Mouse (Mus musculus) embryo, embryonic 11.5 days (tissue): ENCODE data around the gene Runx3.

Source experiments
- DNase-seq: peaks from one replicate; pipeline ENCODE4 v3.0.0-alpha.2; 2012; ENCODE audit warnings: low read depth, low spot score

Gene Runx3

DNA sequence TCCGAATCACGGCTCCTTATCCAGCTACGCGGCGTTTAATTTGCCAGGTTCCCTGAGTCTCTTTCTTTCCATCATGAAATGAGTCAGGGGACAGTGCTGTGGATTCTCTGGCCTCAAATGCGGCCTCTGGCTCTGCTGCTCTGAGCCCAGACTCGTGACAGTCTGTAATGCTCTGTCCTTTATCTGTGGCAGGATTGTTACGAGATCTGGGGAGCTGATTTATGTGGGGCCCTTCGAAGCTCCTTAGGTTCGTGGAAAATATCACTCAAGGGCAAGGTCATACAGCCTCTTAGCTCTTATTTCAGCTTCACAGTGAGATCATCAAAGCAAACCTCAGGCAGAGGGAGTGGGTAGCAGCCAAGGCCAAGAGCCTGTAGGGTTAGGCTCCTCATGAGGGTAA is 6.2 kb upstream of the Runx3 start:
- no peak for DNase-seq

DNA sequence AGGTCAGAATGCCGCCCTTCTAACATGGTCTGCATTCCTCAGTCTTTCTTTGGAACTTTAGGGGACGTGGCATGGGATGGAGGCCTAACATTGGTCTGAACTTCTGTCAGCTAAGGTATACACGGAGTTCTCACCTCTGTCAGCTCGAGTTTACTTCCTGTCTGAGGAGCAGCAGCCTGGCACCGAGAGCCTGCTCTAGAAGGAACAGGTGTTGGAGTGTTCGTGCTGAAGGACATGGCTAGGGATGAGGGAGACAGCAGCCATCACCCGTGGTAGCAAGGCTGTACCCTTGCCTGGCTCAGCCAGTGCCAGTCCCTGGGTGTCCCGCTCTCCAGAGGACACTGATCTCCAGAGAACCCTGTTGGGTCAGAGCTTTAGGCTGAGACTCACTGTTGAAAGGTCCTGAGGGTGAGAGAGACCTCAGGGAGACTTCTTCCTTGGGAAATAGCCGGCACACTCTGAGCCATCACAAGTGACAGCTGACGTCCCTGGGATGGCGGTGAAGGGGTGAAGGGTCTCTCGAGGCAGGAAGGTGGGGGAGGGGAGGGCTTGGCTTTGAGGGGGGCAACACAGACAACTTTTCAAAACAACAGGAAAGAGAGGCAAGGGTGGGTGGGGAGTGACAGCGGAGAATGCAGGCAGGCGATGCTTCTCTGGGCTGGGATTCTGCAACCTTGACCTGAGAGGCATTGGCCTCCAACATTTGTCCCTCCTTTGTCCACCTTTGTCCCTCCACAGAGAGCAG is 4.9 kb upstream of the Runx3 start:
- no peak for DNase-seq

DNA sequence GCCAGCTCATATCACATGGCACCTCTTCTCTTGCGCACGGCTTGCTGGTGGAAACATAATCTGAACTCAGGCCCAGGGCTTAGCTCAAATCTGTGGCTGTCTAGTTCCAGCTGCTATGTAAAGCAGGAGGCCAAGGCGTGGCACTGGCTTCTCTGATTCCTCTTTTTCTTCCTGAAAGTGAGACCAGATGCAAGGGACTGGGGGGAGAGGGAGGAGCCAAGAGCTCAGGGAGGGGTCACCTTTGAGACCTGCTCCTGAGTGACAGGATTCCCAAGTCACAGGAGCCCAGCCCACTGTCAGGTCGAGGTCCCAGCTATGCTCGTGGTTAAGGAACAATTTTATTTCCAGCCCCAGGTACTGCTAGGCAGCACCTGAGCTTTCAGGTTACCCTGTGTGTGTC is 4.1 kb upstream of the Runx3 start:
- no peak for DNase-seq

DNA sequence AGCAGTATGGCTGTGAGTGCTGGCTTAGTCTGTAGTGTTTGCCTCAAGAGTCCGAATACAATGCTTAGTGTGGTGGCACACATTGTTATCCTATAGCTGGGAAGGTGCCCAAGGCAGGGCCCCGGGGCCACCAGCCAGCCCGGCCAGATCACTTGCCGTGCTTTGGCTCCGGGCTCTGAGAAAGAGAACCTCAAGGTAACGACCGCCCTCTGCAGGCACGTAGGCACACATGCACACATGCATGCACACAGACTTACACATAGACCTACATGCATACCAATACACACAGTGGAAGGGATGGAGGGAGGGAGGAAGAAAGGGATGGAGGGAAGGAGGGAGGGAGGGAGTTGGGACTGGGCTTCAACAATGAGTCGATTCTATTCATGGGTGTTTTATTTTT is 2.6 kb upstream of the Runx3 start:
- DNase-seq, result no peak

DNA sequence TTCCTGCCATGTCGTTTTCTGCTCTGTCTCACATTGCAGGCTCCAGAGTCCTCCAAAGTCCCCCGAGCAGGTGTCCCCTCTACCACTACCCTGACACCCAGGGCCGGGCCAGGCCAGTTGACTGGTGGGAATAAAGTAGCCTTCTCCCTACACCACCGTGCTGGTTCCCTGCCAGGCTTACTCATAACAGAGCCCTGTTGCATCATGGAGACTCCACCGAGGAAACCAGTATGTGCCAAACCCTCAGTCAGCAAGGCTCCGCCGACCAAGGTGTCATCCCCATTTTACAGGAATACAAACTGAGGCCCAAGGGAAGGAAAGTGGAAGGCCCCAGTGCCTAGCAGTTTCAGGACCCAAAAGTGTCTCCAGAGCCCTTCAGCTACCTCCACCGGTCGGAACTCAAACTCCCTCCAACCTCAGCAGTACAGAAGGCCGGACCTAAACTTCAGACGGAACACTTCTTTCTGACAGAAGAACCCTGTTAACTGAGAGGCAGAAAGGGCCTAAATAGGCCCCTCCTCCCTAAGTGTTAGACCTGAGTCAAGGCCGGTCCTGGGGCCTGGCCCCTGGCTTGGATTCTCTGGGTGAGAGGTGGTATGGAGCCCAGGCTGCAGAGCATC is 1.5 kb upstream of the Runx3 start:
- no peak for DNase-seq

DNA sequence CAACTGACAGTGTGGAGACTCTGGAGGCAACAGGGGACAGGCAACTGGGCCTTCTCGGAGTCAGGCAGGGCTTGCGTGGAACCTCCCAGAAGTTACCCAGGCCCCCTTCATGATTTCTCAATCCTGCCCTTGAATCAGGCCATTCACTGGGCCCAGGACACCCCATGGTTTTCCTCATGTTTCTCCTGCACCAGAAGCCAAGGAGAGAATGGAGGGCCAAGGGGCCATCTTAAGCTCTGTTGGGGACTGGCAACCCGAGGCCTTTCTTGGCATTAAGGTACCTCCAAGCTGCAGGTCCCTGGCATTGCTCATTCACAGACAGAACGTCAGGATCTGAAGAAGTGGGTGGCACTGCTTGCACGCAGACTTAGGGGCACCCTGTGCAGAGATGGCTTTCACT is 3.3 kb downstream of the Runx3 start:
- no peak for DNase-seq

DNA sequence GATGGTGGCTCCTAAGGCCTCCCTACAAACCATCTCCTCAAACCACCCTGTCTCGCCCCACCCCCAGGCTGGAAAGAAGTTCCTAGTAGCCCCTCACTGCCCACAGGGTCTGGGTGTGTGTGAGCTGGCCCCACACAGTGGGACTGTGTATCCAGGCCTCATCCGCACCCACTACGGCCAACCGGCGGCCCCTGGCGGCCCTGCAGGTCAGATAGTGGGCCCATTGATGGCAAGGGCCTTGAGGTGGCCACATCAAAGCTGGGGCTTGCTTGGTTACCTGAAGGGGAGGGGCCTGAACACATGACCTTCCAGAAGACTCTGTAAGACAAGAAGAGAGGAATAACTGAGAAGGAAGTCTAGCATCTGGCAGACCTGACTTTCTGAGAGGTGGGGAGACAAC is 4.3 kb downstream of the Runx3 start:
- DNase-seq, result no peak

DNA sequence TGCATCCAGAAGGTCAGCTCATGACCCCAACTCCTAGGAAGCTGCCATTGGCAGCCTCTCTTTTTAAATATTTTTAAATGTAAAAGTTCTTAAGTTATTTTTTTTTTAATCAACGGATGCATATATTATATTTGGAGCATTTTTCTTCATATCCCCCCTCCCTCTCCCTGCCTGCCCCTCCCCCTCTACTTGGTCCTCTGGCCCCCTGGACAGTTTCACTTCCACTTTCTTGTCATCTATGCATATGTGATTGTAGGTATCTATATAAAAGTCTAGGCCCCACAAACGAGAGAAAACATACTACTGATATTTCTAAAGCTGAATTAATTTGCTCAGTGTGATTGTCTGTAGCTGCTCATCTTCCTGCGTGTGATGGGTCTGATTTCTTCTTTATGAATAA is 4.7 kb downstream of the Runx3 start:
- DNase-seq, result no peak

DNA sequence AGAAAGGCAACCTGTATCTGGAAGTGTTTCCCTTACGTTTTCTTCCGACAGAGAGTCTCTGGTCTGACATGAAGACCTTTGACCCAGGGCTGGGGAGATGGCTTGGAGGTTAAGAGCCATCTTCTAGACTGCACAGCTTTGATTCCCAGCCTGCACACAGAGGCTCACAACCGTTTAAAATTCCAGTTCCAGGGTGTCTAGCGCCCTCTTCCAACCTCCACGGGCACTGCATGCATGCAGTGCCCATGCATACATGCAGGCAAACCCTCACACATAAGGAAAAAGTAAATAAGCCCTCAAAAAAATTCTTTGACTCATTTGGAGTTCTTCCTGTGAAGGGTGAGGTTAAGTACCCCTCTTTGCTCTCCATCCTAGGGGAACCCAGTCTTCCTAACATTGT is 5.9 kb downstream of the Runx3 start:
- DNase-seq, result no peak

DNA sequence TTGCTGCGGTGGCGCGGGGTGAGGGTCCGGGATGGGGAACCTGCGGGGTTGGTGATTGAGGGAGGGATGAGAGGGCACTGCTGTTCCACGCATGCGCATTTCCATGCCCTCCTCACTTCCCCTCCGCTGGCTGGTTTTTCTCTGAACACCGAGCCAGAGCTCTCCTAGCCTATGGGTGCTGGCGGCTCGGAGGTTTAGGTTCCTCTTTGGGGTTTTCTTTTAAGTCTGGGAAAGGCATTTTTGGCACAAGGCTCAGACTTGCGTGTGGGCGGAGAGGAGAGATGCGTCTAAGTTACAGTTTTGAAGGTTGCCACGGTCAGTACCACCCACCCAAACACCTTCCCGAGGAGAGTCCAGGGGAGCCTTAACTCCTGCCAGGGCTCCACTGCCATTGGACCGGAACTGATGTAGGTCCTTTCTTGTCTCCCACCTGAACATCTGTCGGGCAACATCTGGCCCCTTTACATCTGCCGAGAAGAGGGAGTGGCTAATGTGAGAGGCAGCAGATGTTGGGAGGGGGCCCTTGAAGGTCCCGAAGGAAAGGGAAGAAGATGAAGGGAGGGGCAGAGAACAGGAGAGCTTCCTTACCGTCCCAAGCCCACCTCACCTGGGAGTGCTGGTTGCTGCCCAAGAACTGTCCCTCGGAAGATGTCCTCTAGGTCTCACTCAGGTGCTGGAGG is 8.5 kb downstream of the Runx3 start:
- DNase-seq, result no peak

DNA sequence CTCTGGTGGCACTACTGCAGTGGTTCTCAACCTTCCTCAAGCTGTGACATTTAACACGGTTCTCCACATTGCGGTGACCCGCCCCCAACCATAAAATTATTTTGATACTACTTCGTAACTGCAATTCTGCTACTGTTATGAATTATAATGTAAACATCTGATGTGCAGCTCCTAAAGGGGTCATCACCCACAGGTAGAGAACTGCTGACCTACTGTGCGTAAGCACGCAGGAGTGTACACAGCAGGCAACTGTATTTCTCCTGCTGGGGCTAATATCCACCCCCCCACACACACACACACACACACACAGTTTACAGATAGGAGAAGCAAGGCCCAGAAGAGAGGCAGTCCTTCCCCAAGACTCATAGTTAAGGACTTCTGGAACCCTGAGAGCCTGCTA is 9.7 kb downstream of the Runx3 start:
- no peak for DNase-seq

DNA sequence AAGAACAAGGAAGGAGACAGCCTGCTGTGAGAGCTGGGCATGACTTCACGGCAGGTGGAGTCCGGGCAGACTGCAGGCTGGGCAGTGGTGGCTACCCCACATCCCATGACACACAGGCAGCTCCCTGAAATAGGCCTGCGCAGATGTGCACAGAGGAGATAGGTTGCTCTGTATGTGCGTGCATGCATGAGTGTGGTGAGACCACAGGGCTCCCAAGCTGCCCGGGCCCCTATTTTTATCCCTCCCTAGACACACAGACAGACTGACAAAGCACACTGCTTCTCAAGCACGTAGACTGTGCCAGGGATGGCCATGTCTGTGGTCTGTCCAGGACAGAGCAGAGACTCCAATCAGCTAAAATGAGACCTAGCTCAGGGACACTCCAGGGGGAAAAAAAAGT is 10.7 kb downstream of the Runx3 start:
- no peak for DNase-seq

DNA sequence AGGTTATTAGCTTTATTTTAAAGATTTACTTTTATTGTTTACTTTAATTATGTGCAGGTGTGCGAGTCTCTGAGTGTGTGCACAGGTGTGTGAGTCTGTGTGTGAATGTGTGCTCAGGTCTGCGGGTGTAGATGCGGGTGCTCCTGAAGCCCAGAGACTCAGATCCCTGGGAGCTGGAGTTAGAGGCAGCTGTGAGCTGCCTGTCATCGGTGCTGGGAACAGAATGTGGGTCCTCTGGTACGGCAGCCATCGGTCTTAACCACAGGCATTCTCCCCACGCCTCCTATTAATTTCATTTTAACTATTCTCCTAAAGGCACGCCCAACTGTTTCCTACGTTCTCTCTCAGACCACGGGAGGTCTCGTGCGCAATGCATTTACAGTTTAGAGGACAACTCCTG is 12.3 kb downstream of the Runx3 start:
- no peak for DNase-seq

DNA sequence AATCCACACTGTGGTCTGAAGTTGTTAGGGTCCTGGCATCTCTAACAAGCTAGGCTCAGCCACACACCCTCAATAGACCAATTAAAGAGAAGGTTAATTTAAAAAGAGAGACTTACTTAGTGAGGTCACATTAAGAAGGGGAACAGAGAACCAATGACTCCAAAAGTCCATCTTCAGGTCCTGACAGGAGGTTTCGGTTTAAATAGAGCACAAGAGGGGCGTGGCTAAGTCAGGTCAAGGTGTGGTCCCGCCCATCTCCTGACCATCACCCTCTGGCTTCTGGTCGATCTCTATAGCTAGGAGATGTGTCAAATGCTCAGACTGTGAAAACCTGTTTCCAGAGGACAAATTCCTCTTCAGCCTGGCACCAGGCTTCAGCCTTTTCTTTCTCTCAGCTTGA is 13.3 kb downstream of the Runx3 start:
- DNase-seq, result no peak

DNA sequence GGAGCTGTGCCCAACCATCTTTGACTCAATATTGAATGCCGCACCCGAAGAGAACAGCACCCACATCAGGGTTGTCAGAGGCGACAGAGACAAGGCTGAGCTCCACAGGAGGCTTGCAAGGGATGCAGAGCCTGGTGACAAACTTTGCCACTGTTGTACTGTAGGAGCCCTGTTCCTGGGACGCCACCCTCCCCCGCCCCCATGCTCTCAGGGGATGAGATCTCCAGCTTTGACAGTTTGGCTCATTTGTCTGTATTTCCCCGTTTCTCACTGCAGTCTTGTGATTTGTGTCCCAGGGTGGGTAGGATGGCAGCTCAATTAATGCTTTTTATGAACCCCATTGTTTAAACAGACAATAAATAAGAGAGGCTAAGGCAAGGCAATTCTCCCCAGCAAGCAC is 14.9 kb downstream of the Runx3 start:
- no peak for DNase-seq

DNA sequence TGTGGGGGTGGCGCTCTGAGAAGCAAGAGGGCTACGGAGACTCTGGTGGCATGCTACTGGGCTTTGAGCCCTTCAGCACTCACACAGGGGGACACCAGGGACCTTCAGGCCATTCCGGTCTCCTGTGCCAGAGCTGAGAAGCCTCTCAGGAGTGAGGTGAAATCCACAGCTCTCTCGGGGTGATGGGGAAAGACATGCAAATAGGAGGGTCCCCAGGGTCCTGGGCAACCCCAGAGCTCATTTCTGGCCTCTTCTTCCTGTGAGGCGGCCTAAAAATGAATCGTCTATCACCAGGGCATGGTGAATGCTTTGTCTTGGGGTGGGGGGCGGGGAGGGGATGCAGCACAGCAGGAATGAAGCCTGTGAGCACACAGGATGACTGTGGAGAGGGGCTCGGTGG is 15.8 kb downstream of the Runx3 start:
- DNase-seq, result no peak

DNA sequence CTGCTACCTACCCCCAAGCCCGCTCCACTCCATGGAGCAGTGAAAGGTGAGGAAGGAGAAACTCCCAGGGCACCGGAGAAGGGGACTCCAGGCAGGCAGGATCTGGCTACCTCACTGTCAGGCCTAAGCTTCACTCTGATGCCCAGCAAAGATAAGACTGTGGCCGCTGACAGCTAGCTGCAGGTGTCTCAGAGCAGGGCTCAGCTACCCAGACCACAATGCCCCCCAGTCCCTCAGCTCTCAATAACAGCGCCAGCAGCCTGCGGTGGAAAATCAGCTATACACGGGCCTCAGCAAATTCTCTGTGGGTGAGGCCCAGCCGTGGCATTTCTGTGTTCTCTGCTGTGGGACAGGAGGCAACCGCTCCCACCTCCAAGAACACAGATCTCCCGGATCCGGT is 16.2 kb downstream of the Runx3 start:
- no peak for DNase-seq

DNA sequence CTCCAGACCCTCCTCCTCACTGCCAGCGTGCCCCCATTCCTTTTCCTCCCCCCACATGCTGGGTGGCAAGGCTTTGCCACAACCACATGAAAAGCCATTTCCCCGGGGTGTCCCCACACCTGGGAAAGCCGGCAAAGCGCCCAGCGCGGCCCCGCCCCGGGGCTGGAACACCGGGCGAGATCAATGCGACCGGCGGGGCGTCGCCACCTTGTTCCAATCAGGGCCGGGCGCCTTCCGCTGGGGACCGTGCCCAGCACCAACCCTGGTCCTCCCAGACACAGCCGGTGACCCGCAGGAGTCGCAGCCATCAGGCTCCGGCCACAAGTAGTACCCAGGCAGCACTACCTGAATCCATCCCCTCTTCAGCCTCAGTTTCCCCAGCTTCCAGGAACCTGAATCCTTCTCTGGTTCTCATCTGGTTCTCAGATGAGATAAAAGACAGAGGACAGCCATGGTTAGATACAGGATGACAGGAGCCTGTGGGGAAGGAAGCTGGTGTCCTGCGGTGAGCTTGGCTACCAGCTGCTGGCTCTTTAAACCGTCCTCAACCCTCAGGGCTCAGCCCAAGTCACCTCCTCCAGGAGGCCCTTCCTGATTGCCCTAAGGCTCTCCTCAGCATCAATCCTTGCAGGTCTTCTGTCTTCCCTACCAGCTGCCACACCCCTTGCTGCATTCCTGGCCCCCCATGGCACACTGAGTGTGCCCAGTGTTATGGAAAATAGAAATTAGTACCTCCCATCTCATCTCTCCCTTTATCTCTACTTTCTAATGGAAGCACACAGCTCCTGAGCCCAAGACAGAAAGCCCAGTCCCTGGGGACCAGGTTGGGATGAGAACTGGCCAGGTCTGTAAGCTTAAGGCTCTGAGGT is 20.4 kb downstream of the Runx3 start:
- DNase-seq, result no peak

DNA sequence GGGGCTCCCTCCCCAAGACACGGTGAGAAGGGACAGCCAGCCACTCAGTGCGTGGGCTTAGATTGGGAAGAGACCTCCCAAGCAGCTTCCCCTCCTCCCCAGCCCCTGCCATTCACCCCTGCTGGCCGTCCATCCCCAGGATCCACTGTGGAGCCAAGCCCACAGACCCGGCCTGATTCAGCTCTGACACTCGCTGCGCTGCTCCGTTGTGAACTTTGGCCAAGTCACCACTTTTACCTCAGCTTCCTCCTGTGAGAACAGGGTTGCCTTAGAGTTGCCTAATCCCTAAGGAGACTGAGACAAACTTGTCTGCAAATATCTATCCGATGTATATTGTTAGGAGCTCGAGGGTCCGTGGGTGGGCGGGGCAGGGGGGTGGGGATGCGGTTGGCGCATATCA is 21.3 kb downstream of the Runx3 start:
- no peak for DNase-seq

DNA sequence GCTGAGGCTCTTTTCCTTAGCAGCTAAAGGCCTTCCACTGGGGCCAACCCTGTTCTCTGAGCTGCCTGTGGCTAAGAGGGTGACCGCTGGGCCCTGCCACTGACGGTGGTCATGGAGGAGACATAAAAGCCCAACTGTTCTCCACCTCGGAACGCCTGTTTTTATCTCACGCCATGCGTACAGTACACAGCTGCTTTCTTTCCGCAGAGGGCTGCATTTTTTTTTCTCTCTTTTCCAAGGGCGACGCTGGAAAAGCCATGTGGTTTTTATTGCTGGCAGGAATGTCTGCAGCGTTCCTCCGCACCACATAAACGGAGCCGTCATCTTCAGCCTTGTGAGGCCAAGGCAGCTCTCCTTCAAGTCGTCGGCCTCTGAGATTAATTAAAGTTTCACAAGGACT is 26.3 kb downstream of the Runx3 start:
- peak; percentile 48 for DNase-seq

DNA sequence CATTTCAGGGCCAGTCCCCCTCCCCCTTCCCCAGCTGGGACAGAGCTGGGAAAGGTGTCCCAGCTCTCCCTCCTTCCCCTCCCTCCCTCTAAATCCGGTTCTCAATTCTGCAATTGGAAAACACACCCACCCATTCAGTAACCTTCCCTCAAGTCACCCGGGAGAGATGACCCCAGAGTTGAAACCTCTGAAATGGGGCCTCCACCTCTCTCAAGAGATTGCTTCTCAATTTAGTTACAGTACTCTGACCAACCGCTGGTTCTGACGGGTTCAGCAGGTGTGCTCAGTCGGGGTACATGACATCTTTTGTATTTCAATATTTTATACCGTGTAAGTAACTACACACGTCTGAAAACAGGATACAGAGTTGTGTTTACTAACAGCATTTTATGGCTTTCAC is 28.2 kb downstream of the Runx3 start:
- DNase-seq, result no peak
